In genomic region chr13:112511261-112511660, GRCm38 (mm10) we compare ENCODE assay signal across 15 mouse cellular contexts. TPM values are rescaled to one million over a fixed set of nuclear protein-coding genes. Genes with fewer than 3 reads are reported as not detected.
DNase-seq lines count a peak whose midpoint lies in the region; ATAC-seq and TF ChIP-seq lines count a peak whose summit lies in the region.
"Had no signal": no experiment of that assay in that cellular context is flagged by ENCODE, and none has a peak within 500 bp of the region (broad histone marks: within the 10 kb centered on the region; RNA-seq: fewer than 3 reads in every experiment).

No protein-coding gene starts in this region.

- no peaks in the 10 kb centered on the region for H3K27me3 ChIP-seq in liver, adult 2 months (ENCODE audit: control insufficient read depth, insufficient read depth, low read length)
- no peaks in the 10 kb centered on the region for H3K27me3 ChIP-seq in liver, embryonic 11.5 days (replicated peaks; ENCODE audit: control insufficient read depth, insufficient read depth, low read length)
- H3K27me3 ChIP-seq in E14TG2a.4 (ENCODE audit: insufficient read depth, low read length) = no peaks in the 10 kb centered on the region
- no peaks in the 10 kb centered on the region for H3K27me3 ChIP-seq in neural tube, embryonic 15.5 days (replicated peaks)
- H3K27me3 ChIP-seq: forebrain, embryonic 12.5 days; hindbrain, embryonic 13.5 days; limb, embryonic 12.5 days; neural tube, embryonic 13.5 days had no signal

- intact Hi-C loops in gastrocnemius, adult 2 months (cut with DNase I) = no loop called here
- intact Hi-C loops in gastrocnemius, postnatal 14 days (cut with DNase I; ENCODE audit: low total_unique reads) = loop anchor here (5.0 to 10.0 kb wide), 2 partner anchors 204 to 726 kb away; no protein-coding TSS in a partner anchor

- 49% methylated on average over 11 of the region's 11 CpGs for whole genome bisulfite sequencing in liver, adult 2 months
- WGBS in liver, embryonic 11.5 days = 85% methylated on average over 11 of the region's 11 CpGs
- WGBS in neural tube, embryonic 15.5 days = 75% methylated on average over 11 of the region's 11 CpGs

- TF ChIP-seq CTCF in gastrocnemius, adult 2 months (IDR thresholded peaks at IDR 0.05) = no peak
- no peak for TF ChIP-seq CTCF in liver, adult 2 months (IDR thresholded peaks at IDR 0.05; ENCODE audit: low read depth, low read length)
- no peak for TF ChIP-seq CTCF in E14TG2a.4 (conservative IDR thresholded peaks at IDR 0.05; ENCODE audit: low read length)
- TF ChIP-seq CTCF in brain, embryonic 14.5 days (IDR thresholded peaks at IDR 0.05; ENCODE audit: borderline replicate concordance, extremely low read depth, insufficient read depth, insufficient read length) = no peak

- no peaks in the 10 kb centered on the region for H3K4me1 ChIP-seq in liver, adult 2 months (ENCODE audit: control insufficient read depth, insufficient read depth, low read length)
- H3K4me1 ChIP-seq in liver, embryonic 11.5 days (replicated peaks; ENCODE audit: control insufficient read depth, insufficient read depth, low read length) = no peaks in the 10 kb centered on the region
- H3K4me1 ChIP-seq in E14TG2a.4 (replicated peaks; ENCODE audit: low read depth, low read length) = peaks cover 31% of the 10 kb centered on the region
- H3K4me1 ChIP-seq in neural tube, embryonic 15.5 days = no peaks in the 10 kb centered on the region
- H3K4me1 ChIP-seq: forebrain, embryonic 12.5 days; hindbrain, embryonic 13.5 days; neural tube, embryonic 13.5 days had no signal

- no peak overlapping the region for H3K27ac ChIP-seq in gastrocnemius, adult 2 months
- H3K27ac ChIP-seq in liver, adult 2 months (replicated peaks; ENCODE audit: insufficient read depth, low read depth, low read length) = no peak overlapping the region
- H3K27ac ChIP-seq in liver, embryonic 11.5 days (ENCODE audit: low read depth, low read length) = no peak overlapping the region
- H3K27ac ChIP-seq in neural tube, embryonic 15.5 days (replicated peaks) = no peak overlapping the region
- H3K27ac ChIP-seq: forebrain, embryonic 12.5 days; hindbrain, embryonic 13.5 days; limb, embryonic 12.5 days; neural tube, embryonic 13.5 days had no signal

- peak; percentile 37 for DNase-seq in gastrocnemius, adult 2 months
- DNase-seq in gastrocnemius, postnatal 14 days = no peak
- DNase-seq in liver, adult 2 months (ENCODE audit: extremely low read depth, low read depth, low spot score) = peak; percentile 34
- DNase-seq in liver, embryonic 11.5 days (ENCODE audit: low spot score) = no peak
- DNase-seq in brain, embryonic 14.5 days (ENCODE audit: low read depth) = peak; percentile 41
- DNase-seq in thymus, adult 18-20 months = no peak
- DNase-seq: gastrocnemius, postnatal 36 days; layer of hippocampus, adult 9-11 months; spleen, adult 18-20 months had no signal

- no peak overlapping the region for H3K4me3 ChIP-seq in gastrocnemius, adult 2 months
- no peak overlapping the region for H3K4me3 ChIP-seq in liver, adult 2 months (ENCODE audit: insufficient read depth, low read depth, low read length)
- no peak overlapping the region for H3K4me3 ChIP-seq in liver, embryonic 11.5 days (ENCODE audit: low read depth, low read length)
- H3K4me3 ChIP-seq in E14TG2a.4 (replicated peaks; ENCODE audit: low read length) = peak overlapping the region; percentile 48
- H3K4me3 ChIP-seq in neural tube, embryonic 15.5 days (replicated peaks) = no peak overlapping the region
- H3K4me3 ChIP-seq: forebrain, embryonic 12.5 days; hindbrain, embryonic 13.5 days; limb, embryonic 12.5 days; neural tube, embryonic 13.5 days had no signal

- H3K36me3 ChIP-seq in liver, adult 2 months (ENCODE audit: control insufficient read depth, insufficient read depth, low read length) = peaks cover 4% of the 10 kb centered on the region; the same call in 1 of the 2 replicates
- no peaks in the 10 kb centered on the region for H3K36me3 ChIP-seq in liver, embryonic 11.5 days (ENCODE audit: control insufficient read depth, insufficient read depth, low read length)
- peaks cover 26% of the 10 kb centered on the region for H3K36me3 ChIP-seq in E14TG2a.4 (ENCODE audit: insufficient read depth, low read length)
- peaks cover 5% of the 10 kb centered on the region; the same call in 1 of the 2 replicates for H3K36me3 ChIP-seq in neural tube, embryonic 15.5 days

- ATAC-seq in liver, embryonic 11.5 days (replicated peaks; ENCODE audit: low FRiP score) = no peak
- no peak for ATAC-seq in neural tube, embryonic 15.5 days (ENCODE audit: low FRiP score)

- no peaks in the 10 kb centered on the region for H3K79me2 ChIP-seq in liver, adult 2 months (ENCODE audit: control insufficient read depth, insufficient read depth, low read length)

- no peak for TF ChIP-seq POLR2A in liver, adult 2 months (IDR thresholded peaks at IDR 0.05; ENCODE audit: extremely low read depth, insufficient read depth, low read length)
- TF ChIP-seq POLR2A in brain, embryonic 14.5 days (IDR thresholded peaks at IDR 0.05; ENCODE audit: borderline replicate concordance, extremely low read depth, insufficient read depth, insufficient read length, poor library complexity, severe bottlenecking) = no peak

- H3K9me3 ChIP-seq in liver, embryonic 11.5 days (ENCODE audit: control insufficient read depth, low read length) = no peaks in the 10 kb centered on the region
- H3K9me3 ChIP-seq in E14TG2a.4 (ENCODE audit: low read length) = peaks cover 8% of the 10 kb centered on the region
- no peaks in the 10 kb centered on the region for H3K9me3 ChIP-seq in neural tube, embryonic 15.5 days (replicated peaks)
- H3K9me3 ChIP-seq: forebrain, embryonic 12.5 days; hindbrain, embryonic 13.5 days; limb, embryonic 12.5 days; neural tube, embryonic 13.5 days had no signal

- no peak overlapping the region for H3K4me2 ChIP-seq in liver, embryonic 11.5 days
- H3K4me2 ChIP-seq in neural tube, embryonic 15.5 days = no peak overlapping the region
- H3K4me2 ChIP-seq: forebrain, embryonic 12.5 days; hindbrain, embryonic 13.5 days; limb, embryonic 12.5 days; neural tube, embryonic 13.5 days had no signal

- no peak overlapping the region for H3K9ac ChIP-seq in liver, adult 2 months (ENCODE audit: low read depth, low read length)
- H3K9ac ChIP-seq in liver, embryonic 11.5 days (ENCODE audit: low read depth, low read length) = no peak overlapping the region
- no peak overlapping the region for H3K9ac ChIP-seq in neural tube, embryonic 15.5 days (replicated peaks)
- H3K9ac ChIP-seq: forebrain, embryonic 12.5 days; hindbrain, embryonic 13.5 days; limb, embryonic 12.5 days; neural tube, embryonic 13.5 days had no signal

RNA-seq across cellular contexts. Expression of gene Il6st, which starts 47.4 kb away (rescaled TPM):
- total RNA-seq in gastrocnemius, adult 2 months (2021) = 100 to 1,000 TPM; 171 to 183 TPM
- 100 to 1,000 TPM; 112 to 121 TPM for total RNA-seq in gastrocnemius, postnatal 14 days (2021)
- 70.2 and 82.8 TPM in 2 replicates for total RNA-seq in liver, adult 2 months (2014; rRNA removed)
- 16.0 and 18.9 TPM in 2 replicates for polyA plus RNA-seq in liver, adult 2 months (2012; rRNA removed)
- 12.4 and 14.0 TPM in 2 replicates for polyA plus RNA-seq in liver, embryonic 11.5 days (2014; fragmentation: Nextera tagmentation; extraction: Ambion mirVana)
- 9.4 and 19.5 TPM in 2 replicates for polyA plus RNA-seq in brain, embryonic 14.5 days (2012; rRNA removed)
- polyA plus RNA-seq in neural tube, embryonic 15.5 days (2015; fragmentation: Nextera tagmentation; extraction: Ambion mirVana) = 25.2 and 25.6 TPM in 2 replicates

Comparison
In these comparisons a context has a peak if more than half of its experiments do, and no peak if none do; other contexts are left out.
1. DNase-seq: peak in gastrocnemius, adult 2 months (single experiment), liver, adult 2 months (single experiment) and brain, embryonic 14.5 days (single experiment); none in gastrocnemius, postnatal 14 days (single experiment), liver, embryonic 11.5 days (single experiment) and thymus, adult 18-20 months (0 of 2).